Mouse (Mus musculus) hindbrain, postnatal 0 days (tissue): ENCODE measurements around the gene Ssbp4. TPM values are rescaled to one million over a fixed set of nuclear protein-coding genes. Genes with fewer than 3 reads are reported as not detected.

Experiments used
- ATAC-seq: fragments of 200-750 bp; cut with Nextera tagmentation; 2 replicates; pipeline ENCODE4 v1.8.0; 2017; ENCODE audit warnings: mild to moderate bottlenecking, moderate TSS enrichment, moderate library complexity
- DNase-seq: peaks from one replicate; pipeline ENCODE4 v3.0.0-alpha.2; 2015; ENCODE audit warnings: low spot score
- H3K27ac ChIP-seq: fragments of 300-500 bp; sonication (generic); 2 replicates; pipeline ENCODE4 v1.5.1; 2014; ENCODE audit warnings: mild to moderate bottlenecking
- H3K27me3 ChIP-seq: fragments of 300-500 bp; sonication (generic); 2 replicates; pipeline ENCODE4 v1.6.1; 2014; ENCODE audit warnings: low read length, mixed read lengths; ENCODE audit not compliant: insufficient read depth
- H3K36me3 ChIP-seq: fragments of 300-500 bp; sonication (generic); 2 replicates; pipeline ENCODE4 v1.6.1; 2014; ENCODE audit warnings: low read length, mixed read lengths; ENCODE audit not compliant: insufficient read depth
- H3K4me1 ChIP-seq: fragments of 300-500 bp; sonication (generic); 2 replicates; pipeline ENCODE4 v1.6.1; 2014; ENCODE audit warnings: antibody characterized with exemption, low read length, mixed read lengths; ENCODE audit not compliant: insufficient read depth
- H3K4me2 ChIP-seq: fragments of 300-500 bp; sonication (generic); 2 replicates; pipeline ENCODE4 v1.6.1; 2014; ENCODE audit warnings: low read depth, mild to moderate bottlenecking, low read length, moderate library complexity, mixed read lengths
- H3K4me3 ChIP-seq: fragments of 300-500 bp; sonication (generic); 2 replicates; pipeline ENCODE4 v1.5.1; 2014; ENCODE audit warnings: low read length
- H3K9ac ChIP-seq: fragments of 300-500 bp; sonication (generic); replicated peaks from 2 replicates; pipeline ENCODE4 v1.6.1; 2014; ENCODE audit warnings: mild to moderate bottlenecking, low read length, moderate library complexity, mixed read lengths
- H3K9me3 ChIP-seq: fragments of 300-500 bp; sonication (generic); 2 replicates; pipeline ENCODE4 v1.6.1; 2016; ENCODE audit warnings: low read length, mixed read lengths
- CTCF ChIP-seq: IDR thresholded peaks from 2 replicates; pipeline ENCODE4 v1.5.1; 2016; ENCODE audit warnings: antibody characterized with exemption, control low read depth, low read depth
- WGBS: fragments of 180-500 bp; shearing (Covaris S2); extraction: QIAGEN DNeasy Blood & Tissue Kit; methylation state at CpG from one replicate; pipeline ENCODE4 v1.1.7; 2014; 5-methylcytosine and 5-hydroxymethylcytosine counted together
- polyA plus RNA-seq: library from polyadenylated mRNA; unstranded; fragments of >200 nt; fragmentation: Nextera tagmentation; extraction: Ambion mirVana; gene quantifications from 2 replicates; pipeline ENCODE4 v1.2.1, GENCODE M21; 2015
- total RNA-seq: library from RNA; depleted of rRNA; stranded (reverse); fragments of >200 nt; gene quantifications from 2 replicates; pipeline ENCODE4 v1.2.3, GENCODE M21; 2014

Ssbp4 gene
- total and polyA plus RNA-seq, 2 experiments from 2014 or later: 188 to 248 TPM

DNA sequence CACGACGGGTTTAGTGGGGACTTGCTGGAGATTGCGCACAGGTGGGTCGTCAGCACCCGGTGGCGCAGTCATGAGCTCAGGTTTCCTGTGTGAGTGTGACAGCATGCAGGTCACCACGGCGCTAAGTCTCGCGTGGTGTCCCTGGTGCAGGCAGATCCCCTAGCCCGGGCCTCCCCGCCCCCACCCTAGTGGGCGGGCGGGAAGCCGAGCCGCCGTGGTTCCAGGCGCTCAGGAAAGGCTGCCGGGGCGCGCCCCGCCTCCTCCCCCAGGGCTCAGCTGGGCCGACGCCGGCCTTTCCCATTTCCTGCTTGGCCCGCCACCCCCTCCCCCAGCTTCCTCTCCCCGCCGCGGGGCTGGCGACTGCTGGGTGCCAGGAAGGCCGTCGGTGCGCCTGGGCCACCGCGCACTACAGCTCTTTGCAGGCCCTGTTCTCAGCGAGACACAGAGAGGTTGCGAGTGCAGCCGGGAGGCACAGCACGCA lies 736 bp upstream of the Ssbp4 start:
- Histone ChIP-seq H3K36me3 (no peaks in the 10 kb centered on the region), H3K4me1 (peaks cover 25% of the 10 kb centered on the region), H3K27me3 (no peaks in the 10 kb centered on the region), H3K9ac (peak overlapping the region; percentile 55), H3K27ac (peak overlapping the region; percentile 80), H3K4me2 (peak overlapping the region; percentile 78), H3K4me3 (peak overlapping the region; percentile 33), H3K9me3 (no peaks in the 10 kb centered on the region)
- WGBS: under 1% methylated on average over 39 of the region's 39 CpGs
- no peak for TF ChIP-seq CTCF
- ATAC-seq: peak; percentile 65
- DNase-seq: peak; percentile 78

GRCm38 (mm10) chr8:70607898-70608748 lies 549 bp downstream of the Ssbp4 start:
- Histone ChIP-seq H3K4me3 (peak overlapping the region; percentile 59), H3K27me3 (no peaks in the 10 kb centered on the region), H3K4me1 (peaks cover 25% of the 10 kb centered on the region), H3K27ac (peak overlapping the region; percentile 80), H3K9me3 (no peaks in the 10 kb centered on the region), H3K36me3 (no peaks in the 10 kb centered on the region), H3K9ac (peak overlapping the region; percentile 76), H3K4me2 (peak overlapping the region; percentile 78)
- 1% methylated on average over 81 of the region's 84 CpGs for WGBS
- DNase-seq (peak; percentile 86), ATAC-seq (peak; percentile 72)
- no peak for TF ChIP-seq CTCF

DNA sequence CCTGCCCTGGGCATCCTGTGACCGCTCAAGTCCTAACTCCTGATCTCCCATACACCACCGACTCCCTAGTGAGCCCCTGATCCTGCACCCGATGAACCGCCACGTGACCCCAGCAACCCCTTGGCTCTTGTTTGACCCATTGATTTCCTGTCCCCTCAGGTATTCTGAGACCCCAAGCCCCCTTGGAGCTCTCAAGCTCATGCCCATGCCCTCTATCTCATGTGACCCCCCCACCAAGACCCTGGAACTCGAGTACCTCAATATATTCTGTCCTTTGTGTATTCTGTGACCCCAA lies 1.1 kb downstream of the Ssbp4 start:
- H3K27me3 ChIP-seq: no peaks in the 10 kb centered on the region
- peak overlapping the region; percentile 76 for H3K9ac ChIP-seq
- no peak for TF ChIP-seq CTCF
- H3K36me3 ChIP-seq: no peaks in the 10 kb centered on the region
- DNase-seq (no peak), ATAC-seq (peak; percentile 1; the same call in 1 of the 2 replicates)
- 26% methylated on average over 6 of the region's 6 CpGs for WGBS
- peak overlapping the region; percentile 78 for H3K4me2 ChIP-seq
- H3K4me1 ChIP-seq: peaks cover 25% of the 10 kb centered on the region
- H3K4me3 ChIP-seq: peak overlapping the region; percentile 59
- H3K27ac ChIP-seq: peak overlapping the region; percentile 80; the same call in 1 of the 2 replicates
- no peaks in the 10 kb centered on the region for H3K9me3 ChIP-seq

DNA sequence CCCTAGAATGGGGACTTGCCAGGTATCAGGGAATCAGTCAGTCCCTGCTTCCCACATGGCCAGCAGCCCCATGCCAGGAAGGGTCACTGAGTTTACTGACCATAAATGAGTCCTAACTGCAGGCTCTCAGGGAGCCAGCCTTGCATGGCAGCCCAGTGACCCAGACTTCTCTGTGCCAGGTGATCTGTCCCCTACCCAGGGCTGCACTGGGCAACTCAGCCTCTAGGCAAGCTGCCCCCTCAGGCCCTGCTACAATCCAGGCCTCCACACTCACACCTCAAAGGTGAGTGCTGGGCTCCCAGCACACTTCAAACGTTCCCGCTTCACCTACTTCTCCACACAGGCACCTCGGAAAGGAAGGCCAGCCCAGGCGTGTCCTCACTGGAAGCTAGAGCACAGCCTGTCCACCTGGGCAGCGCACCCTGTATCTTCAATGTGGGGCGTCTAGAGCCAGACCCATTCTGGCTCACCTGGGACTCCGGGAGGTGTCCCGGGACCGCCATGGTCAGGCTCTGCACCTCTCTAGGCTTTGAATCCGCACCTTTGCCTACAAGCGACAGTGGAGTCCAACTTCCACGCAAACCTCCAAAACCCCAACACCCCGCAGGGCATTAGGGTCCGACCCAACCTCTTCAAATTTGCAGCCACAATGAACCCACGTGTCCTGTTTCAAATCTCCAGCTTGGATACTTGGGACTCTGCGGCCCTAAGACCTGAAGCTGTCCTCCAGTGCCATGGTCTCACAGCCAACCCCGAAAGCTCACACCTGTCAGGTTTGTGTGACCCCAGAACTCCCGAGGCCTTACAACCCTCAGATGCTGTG lies 1.7 kb downstream of the Ssbp4 start:
- DNase-seq: no peak
- ATAC-seq: no peak
- Histone ChIP-seq H3K36me3 (no peaks in the 10 kb centered on the region), H3K27me3 (no peaks in the 10 kb centered on the region), H3K27ac (peak overlapping the region; percentile 80; the same call in 1 of the 2 replicates), H3K4me2 (peak overlapping the region; percentile 78), H3K4me3 (peak overlapping the region; percentile 59), H3K9ac (peak overlapping the region; percentile 76), H3K4me1 (peaks cover 25% of the 10 kb centered on the region), H3K9me3 (no peaks in the 10 kb centered on the region)
- TF ChIP-seq CTCF: no peak
- WGBS: 60% methylated on average over 18 of the region's 18 CpGs

DNA sequence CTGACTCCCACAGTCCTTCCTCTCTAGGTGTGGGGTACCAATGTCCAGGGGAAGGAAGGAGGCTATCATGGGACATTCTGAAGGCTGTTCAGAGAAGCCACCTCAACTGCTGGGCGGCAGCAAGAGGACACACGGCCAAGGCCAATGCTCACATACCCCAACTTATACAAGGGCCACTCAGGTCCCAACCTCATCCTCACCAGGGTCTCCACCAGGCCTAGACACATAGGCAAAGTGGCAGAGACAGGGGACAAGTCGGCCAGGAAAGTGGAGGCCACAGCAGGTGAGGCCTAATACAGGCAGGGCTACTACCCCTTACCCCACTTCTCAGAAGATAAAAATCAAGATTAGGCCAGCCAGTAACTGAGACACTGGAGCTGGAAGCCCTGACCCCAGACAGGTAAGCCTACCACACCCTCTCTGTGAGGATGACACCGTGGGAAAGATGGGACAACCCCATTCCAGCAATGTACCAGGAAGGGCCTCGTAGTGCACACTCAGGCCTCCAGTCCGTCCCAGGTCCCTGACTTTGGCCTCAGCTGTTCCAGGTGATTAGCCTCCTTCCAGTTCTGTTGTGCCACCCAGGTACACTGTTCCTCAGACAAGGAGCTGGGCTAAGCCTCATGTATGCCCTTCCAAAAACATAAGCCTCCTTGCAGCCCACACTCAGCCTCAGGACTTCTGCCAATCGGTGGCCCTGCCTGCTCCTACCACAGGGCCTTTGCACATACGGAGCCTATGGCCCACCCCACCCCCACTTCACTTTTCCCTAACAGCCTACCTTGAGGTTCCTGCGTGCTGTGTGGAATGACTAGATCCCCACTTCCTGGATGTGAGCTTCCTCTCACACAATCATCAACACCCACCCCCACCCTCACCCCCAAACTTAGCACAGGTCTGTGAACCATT lies 2.5 kb downstream of the Ssbp4 start:
- H3K27me3 ChIP-seq: no peaks in the 10 kb centered on the region
- no peaks in the 10 kb centered on the region for H3K36me3 ChIP-seq
- no peak overlapping the region for H3K4me3 ChIP-seq
- no peak overlapping the region for H3K27ac ChIP-seq
- H3K9me3 ChIP-seq: no peaks in the 10 kb centered on the region
- H3K9ac ChIP-seq: no peak overlapping the region
- DNase-seq (no peak), ATAC-seq (no peak)
- no peak for TF ChIP-seq CTCF
- WGBS: 87% methylated on average over 9 of the region's 9 CpGs
- H3K4me1 ChIP-seq: peaks cover 24% of the 10 kb centered on the region
- peak overlapping the region; percentile 78; the same call in 1 of the 2 replicates for H3K4me2 ChIP-seq

DNA sequence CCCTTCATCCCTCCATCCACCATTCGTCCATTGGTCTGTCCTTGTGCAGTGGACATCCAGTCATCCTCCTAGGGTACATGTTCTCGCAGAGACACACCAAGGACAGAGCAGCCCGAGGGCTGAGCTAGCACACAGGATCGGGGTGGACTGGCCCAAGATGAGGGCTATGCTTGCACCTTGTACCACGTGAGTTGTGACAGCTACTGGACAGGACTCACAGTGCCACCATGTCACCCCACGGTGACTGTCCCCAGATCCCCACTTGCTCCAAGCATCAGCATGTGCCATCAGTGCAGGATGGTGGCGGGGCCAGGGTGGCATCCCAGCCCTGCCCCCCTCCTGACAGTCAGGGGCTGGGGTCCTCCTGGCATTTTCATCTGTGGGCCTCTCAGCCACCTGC lies 4.1 kb downstream of the Ssbp4 start:
- TF ChIP-seq CTCF: no peak
- ATAC-seq: no peak
- no peak for DNase-seq
- H3K4me2 ChIP-seq: no peak overlapping the region
- H3K9me3 ChIP-seq: no peaks in the 10 kb centered on the region
- H3K27ac ChIP-seq: no peak overlapping the region
- no peak overlapping the region for H3K9ac ChIP-seq
- H3K36me3 ChIP-seq: no peaks in the 10 kb centered on the region
- no peak overlapping the region for H3K4me3 ChIP-seq
- 78% methylated on average over 7 of the region's 7 CpGs for WGBS
- H3K4me1 ChIP-seq: peaks cover 28% of the 10 kb centered on the region
- H3K27me3 ChIP-seq: no peaks in the 10 kb centered on the region
